Mouse (Mus musculus) frontal cortex, adult 2 months (tissue): ENCODE results near the gene Trim10. TPM values are rescaled to one million over a fixed set of nuclear protein-coding genes. Genes with fewer than 3 reads are reported as not detected.
A peak's percentile ranks its signal among the peaks of the same experiment; 100 is the strongest.
"Not testable (repeated sequence)": the region's sequence is repeated elsewhere in the genome, so short reads cannot be mapped to it uniquely, and the experiment has no call there.

ENCODE experiments used
- DNase-seq, 2 experiments: peaks; one replicate each; pipeline ENCODE4 v3.0.0; 2022; ENCODE audit warnings: low spot score in 1 of 2; ENCODE audit errors: extremely low spot score in 1 of 2
- polyA plus RNA-seq: library from polyadenylated mRNA; depleted of rRNA; stranded (reverse); fragments of >200 nt; gene quantifications from 2 replicates; pipeline ENCODE4 v1.2.3, GENCODE M21; 2012

The Trim10 gene
- polyA plus RNA-seq, 1 experiment = 0.06 TPM

DNA sequence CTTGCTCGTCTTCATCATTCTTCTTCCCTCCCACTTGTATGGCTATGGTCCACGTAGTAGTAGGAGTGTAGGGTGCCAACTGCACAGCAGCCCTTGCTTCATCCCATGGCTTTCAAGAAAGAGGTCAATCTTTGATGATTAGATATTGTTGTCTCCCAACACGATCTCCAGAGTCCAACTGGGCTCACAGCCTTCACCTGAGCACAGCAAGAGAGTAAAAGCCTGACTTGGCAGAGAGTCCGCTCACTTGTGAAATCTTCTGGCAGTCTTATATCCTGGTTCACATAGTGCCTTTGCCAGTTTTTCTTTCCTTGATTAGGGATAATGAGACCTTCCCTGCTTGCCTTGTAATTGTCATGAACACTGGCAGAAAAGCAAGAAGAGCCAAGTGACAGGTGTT, 13.1 kb upstream of the Trim10 start:
- no peak for DNase-seq

DNA sequence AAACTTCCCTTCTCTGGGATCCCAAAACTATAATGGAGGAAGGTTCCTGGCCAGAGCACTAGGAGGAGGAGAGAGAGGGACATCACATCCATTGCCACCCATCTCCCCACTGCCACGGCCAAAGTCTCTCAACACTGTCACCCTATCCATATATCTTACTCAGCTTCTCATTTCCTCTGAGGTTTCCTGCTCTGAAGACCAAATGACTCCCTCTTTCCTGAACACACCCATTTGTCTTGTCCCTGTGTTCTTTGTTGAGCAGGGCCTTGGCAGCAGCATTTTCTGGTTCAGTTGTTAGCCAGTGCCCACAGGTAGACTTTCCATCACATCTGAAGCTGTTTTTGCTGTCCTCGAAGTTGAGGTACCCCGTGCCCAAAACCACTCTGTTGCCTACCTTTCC, 11.2 kb upstream of the Trim10 start:
- DNase-seq = no peak

DNA sequence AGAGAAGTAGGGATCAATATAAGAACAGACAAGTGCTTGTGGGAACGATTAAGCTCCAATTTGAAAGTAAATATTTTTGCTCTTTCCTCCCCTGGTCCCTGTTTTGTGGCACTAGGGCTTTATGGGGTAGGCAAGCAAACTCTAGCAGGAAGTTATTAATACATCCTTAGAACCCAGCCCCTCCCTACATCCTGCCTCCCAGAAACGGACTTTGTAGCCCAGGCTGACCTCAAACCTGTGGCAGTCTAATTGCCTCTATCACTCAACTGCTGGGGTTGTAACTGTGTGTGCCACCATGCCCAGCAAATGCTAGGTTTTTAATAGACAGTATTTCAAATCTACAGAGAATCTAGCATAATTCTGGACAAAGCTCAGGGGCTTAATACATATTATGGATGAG, 7.7 kb upstream of the Trim10 start:
- no peak for DNase-seq

DNA sequence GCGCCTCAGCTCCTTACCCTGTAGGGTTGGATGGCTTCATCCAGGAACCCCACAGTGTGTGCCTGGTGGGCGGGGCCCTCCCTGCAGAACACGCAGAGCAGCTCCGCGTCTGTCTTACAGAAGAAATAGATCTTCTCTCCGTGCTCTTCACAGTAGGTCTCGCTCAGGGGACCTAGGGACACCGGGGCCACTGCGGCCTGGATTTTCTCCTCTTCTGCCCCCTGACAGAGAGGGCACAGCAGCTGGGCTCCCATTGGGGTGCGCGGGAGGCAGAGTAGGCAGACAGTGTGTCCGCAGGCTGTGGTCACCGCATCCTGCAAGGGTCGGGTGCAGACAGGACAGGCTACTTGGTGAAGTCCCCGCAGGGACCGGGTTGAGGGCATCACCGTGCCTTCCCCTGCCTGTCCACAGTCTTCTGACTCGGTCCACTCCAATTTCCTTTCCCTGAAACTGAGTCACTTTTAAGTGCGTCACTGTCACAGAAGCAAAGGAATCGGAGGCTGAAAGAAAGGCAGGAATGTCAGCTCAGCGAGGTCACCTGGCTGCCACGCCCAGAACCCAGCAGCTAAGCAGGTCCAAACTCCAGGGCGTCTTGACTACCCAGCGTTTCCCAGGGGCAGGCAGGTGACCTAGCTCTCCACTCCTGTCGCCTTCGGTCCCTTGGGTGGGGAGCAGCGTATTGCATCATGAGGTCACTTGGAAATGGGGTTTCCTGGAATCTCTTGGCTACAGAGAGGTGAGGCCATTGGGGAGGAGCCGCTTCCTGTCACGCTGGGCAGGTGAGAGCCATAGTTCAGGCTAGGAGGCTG, 2.5 kb upstream of the Trim10 start, which contains the start of gene Trim15:
Gene Trim15 (minus strand): TSS at position 492 of the 809 bp plus-strand sequence.
- no peak for DNase-seq

DNA sequence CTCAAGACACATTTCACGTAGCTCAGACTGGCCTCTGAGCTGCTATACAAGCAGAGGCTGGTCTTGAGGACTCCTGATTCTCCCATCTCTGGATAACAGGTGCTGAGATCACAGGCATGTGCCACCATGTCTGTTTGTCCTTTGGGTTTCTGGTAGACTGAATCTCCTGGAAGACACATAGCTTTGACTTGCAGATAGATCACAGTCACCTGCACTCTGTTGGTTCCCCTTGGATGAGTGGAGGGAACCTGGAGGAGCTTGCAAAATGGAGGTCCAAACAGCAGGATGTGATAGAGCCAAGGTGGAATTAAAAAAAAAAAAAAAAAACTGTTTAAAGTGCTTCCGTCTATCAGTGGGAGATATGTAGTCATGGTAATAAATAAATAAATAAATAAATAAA, 538 bp upstream of the Trim10 start:
- DNase-seq = no peak

DNA sequence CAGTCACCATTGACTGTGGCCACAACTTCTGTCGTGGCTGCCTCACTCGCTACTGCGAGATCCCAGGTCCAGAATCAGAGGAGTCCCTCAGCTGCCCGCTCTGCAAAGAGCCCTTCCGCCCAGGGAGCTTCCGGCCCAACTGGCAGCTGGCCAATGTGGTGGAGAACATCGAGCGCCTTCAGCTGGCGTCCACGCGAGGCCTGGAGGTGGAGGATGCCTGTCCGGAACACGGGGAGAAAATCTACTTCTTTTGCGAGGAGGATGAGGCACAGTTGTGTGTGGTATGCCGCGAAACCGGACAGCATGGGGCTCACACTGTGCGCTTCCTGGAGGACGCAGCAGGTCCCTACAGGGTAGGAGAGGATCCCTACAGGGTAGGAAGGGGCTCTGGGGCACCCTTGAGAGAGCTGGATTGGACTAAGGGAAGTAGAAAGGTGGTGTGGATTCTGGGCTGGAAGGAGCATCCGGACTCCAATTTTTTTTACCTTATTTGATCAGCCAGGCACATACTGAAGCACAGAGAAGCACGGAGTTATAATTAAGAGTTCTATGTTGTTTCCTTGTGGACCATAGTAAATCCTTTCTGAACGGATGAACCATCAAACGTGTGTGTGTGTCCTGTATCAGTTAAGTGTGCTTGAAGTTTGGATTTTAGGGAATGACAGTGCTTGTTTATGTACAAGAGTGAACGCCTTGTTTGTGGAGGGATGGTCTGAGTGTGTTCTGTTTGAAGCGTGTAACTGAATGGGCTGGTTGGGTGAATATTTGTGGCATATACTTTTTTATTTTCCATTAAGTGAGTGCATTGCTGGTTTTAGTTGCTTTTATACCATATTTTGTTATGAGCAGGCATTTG, 809 bp downstream of the Trim10 start:
- DNase-seq = no peak

DNA sequence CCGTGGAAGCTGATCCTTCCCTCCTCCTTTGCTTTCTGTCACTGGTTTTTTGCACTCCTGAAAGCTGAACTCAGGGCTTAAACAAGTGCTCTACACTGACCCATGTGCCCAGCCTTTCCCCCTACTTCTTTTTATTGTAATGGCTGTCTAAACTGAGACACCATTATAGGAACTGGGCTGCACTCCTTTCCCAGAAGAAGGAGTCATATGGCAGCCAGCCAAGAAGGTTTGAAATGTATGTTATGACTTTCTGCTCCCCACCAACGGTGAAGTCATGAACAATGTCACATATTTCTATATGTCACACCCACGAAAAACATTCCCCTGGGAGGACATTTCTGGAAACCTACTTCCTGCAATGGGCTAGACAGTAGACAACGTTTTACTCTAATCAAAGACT, 5.3 kb downstream of the Trim10 start:
- DNase-seq = no peak

DNA sequence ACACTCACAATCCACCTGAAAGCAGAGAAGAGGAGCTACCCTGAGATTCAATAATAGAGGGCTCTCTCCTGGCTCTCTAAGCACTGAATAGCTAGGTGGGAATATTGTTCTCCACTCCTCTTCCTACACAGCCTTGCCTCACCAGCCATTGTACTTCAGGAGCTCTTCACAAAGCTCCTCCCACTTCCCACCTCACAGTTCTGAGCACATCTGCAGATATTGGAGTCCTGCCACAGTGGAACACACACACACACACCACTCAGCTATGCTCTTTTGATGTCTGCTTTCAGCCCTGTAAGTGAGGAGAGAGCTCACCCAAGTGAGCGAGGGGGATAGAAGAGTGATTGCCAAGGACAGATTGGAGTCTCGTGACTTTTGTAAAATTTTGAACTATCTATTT, 14.0 kb downstream of the Trim10 start:
- DNase-seq = no peak

DNA sequence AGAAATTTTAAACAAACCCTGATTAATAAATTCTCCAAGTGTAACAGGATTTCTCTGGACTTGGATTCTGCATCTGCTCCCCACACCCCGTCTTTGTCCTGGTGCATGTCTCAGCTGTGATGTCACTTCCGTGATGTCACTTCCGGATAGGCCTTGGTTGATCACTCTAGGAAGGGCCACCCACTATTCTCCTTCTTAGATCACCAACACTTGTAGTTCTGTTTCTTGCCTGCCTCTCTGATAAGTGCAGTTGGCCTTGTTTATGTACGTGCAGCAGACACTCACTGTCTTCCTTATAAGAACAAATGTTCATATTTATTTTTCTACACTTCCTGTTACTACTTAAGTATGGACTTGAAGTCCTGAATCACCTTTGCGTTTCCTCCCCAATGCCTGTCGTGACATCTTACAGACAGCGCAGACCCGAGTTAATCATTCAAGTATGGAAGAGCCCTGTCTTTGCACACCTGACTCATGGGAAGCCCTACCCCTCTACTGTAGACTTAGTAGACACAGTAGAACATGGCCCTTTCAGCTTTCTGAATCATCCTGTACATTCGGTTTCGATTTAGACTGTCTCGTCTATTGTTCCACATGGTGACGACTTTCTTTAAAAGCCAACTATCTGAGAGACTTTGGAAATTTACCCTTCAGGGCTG, 15.9 kb downstream of the Trim10 start:
- DNase-seq = no peak

DNA sequence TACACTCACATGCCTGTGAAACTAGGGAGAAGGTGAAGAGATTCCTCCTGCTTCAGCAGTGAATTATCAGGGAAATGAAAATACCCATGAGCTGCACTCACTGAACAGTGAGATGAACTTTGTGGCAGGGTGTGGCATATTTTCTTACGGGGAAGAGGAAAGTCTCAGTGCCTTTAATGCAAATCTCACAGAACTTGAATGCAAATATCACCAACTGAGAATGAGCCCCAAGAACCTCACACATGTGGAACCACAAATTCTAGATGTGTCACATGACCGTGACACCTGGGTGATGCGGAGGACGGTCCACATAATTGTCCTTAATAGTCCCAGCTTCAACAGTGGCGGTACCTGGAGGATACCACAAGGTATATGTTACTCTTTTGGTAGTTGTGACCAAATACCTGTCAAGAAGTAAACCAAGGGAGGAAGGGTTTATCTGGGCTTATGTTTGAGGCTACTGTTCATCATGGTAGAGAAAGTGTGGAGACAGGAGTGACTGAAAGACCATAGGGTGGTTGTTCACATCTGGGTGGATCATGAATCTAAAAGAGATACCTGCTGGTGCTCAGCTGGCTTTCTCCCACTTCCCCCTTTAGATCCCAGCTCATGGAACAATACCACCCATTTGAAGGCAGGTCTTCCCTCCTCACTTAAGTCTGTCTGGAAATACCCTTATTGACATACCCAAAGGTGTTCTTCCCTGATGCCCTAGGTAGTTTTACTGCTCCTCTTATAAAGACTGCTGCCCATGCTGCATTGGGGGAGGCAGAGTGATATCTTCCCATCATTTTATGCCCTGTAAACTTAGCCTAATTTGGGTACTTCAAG, 20.9 kb downstream of the Trim10 start, which contains the start of gene Trim40:
Gene Trim40 (minus strand): TSS at position 51 of the 831 bp plus-strand sequence.
- DNase-seq = no peak

DNA sequence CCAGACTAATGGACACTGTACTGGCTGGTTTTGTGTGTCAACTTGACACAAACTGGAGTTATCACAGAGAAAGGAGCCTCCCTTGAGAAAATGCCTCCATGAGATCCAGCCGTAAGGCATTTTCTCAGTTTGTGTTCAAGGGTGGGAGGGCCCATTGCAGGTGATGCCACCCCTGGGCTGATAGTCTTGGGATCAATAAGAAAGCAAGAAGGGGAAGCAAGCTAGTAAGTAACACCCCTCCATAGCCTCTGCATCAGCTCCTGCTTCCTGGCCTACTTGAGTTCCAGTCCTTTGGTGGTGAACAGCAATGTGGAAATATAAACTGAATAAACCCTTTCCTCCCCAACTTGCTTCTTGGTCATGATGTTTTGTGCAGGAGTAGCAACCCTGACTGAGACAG, 22.1 kb downstream of the Trim10 start:
- not testable (repeated sequence) for DNase-seq

DNA sequence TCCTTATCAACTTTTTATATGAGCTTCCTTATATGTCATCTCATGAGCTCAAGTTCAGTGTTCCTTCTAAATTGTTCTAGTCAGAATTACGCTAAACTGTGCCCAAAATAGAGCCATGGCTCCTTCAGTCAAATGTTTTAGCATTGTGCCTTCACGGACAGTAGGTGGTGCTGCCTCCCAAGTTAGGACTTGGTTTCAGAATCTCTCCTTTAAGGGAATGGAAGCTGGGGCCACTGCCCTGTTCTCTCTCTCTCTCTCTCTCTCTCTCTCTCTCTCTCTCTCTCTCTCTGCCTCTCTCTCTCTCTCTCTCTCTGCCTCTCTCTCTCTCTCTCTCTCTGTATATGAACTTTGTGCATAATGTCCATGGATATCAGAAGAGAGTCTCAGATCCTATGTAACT, 23.0 kb downstream of the Trim10 start:
- DNase-seq = peak in 1 of 2 experiments; percentile 73

DNA sequence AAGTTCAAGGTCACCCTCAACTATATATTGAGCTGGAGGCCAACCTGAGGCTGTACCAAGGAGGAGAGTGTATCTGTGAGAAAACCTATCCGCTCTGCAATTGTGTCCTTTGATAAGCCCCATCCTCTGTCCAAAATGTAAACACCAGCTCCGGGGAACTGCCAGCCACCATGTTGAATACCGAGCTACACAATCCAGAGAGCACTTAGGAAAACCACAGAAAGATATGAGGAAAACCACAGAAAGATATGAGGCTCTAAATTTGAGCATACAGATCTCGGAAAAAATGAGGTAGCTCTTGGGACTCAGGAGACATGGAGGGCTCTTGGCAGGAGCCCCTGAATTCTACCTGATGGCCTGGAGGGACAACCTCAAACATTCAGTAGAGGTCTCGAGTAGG, 24.0 kb downstream of the Trim10 start:
- no peak for DNase-seq

DNA sequence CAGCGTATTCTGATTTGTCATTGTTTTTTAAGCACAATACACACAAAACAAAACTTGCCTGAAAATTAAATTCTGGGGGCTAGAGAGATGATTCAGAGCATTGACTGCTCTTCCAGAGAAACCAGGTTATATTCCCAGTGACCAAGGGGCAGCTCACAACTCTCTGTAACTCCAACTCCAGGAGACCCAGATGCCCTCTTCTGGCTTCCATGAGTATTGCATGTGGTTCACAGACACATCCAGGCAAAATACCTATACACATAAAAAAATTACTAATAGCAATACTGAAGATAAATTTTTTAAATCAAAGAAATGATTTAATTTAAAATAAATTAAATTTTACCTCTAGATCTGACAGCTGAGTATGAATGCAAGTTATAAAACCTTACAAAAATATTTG, 27.2 kb downstream of the Trim10 start:
- DNase-seq = peak in 1 of 2 experiments; percentile 64

DNA sequence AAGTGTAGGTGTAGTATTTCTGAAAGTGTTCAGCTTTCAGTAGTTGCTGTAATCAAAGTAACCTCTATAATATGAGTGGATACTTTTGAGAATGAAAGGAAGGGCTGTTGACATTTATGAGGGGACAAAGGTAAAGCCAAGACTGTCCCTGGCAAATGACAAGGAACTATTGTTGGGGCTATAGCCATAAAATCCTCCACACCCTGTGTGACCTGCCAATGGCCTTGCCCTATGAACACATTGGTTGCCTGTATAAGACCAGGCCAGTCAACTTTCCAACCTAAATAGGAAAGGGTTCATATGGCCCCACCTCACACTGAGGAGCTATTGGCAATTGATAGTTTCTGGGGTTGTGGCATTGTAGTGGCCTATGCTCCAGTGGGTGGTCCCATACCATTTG, 27.7 kb downstream of the Trim10 start:
- no peak for DNase-seq

DNA sequence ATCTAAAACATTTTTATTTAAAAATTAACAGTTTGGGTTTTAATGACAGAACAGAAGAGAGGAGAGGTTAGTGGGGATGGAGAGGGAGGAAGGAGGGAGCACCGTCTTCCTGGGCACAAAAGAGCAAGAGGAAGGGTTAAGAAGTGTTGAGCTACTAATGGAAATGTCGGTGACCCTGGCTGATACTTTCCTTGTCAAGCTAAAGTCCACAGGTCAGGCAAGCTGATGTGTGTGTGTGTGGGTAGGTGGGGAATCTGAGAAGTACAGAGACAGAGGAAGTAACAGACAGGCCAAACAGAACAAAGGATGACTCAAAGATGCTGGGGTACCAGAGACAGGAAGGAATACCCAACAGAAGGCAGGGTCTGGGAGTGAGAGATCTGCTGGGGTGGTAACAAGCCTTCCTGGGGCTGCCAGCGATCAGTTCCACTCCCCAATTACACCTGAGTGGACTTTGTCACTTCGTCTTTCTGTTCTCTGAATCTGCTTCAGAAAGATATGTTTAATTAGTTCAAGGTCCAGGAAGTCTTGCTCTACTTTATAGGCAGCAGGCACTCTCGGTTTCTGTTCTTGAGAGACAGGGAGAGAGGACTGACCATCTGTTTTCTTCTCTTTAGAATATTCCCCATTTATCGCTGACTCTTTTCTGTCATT, 28.3 kb downstream of the Trim10 start, which contains the start of gene Trim31:
Gene Trim31 (plus strand): TSS at position 567 of the 654 bp plus-strand sequence.
- no peak for DNase-seq

DNA sequence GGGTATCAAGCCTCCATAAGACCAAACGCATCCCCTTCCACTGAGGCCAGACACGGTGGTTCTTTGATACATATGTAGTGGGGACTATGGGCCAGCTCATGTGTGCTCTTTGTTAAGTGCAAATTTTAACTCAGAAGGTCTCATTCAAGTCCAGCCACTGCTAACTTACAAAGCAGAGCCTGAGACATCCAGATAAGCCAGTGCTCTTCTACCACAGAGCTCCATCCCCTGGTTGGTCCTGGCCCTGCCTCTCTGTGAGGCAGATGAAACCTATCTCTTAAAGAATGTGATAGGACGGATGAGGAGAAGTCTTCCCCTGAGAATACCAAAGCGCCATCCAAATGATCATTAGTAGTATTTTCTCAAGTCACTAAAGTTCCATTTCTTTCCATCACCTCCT, 30.0 kb downstream of the Trim10 start:
- no peak for DNase-seq

DNA sequence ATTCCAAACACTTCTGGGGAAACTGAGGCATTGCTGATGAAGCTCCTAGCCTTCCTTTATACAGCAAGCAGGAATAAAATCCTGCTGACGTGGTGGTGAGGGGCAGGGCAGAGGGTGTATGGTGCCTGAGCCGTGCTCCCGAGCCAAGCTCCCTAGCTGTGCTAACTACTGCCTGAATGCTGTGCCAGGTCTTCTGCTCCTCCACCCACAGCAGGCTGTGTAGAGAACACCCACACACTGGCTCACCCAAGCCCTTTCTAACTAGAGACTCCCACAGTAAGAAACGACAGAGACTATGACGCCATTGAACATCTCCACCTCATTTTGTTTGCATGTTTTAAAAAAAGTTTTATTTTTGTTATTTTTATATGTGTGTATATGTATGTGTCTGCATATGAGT, 30.6 kb downstream of the Trim10 start:
- DNase-seq = peak in 1 of 2 experiments; percentile 61

DNA sequence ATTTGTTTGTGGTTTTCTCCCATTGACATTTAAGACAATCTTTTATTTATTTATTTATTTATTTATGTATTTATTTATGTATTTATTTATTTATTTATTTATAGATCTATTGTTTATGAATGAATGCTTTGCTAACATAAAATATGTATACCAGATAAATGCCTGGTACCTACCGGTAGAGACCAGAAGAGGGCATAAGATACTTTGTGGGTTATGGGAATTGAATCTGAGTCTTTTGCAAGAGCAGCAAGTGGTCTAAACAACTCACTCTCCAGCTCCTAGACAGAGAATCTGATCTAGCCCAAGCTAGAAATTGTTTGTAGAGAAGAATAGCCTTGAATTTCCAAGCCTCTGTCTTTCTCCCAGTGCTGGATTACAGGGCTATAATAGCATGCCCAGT, 31.3 kb downstream of the Trim10 start:
- no peak for DNase-seq

DNA sequence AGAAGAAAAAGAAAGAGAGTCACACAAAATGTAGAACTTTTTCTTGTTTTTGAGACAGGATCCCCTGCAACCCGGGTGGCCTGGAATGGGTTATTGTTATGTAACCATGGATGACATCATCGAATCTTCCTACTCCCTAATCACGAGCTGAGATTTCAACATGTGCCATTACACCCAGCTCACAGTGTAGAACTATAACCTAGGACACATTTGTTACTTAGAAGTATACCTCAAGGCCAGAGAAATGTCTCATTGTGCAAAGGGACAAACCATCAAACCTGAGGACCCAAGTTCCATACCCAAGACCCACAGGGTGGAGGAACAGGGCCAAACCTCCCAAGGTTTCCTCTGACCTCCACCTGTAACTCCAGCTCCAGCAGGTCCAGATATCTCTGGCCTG, 34.3 kb downstream of the Trim10 start:
- no peak for DNase-seq
